In the genomic region with DNA sequence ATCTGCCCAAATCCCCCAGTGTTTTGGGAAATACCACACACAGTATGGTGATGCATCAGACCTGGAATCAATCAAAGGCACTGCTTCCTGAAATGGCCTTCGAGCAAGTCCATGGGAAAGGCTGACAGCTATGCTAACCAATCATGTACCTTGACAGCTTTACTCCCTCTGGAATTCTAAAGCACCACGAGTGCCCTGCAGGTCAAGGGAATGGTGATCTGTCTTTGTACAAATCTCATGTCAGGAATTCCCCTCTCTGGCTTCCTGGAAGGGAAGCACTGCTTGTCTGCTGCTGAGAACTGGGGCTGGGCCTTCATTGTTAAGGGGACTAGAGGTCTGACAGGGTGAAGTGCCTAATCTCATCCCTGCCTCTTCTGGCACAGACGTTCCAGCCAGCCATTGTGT, we compare ENCODE assay signal across 10 mouse cellular contexts. TPM values are rescaled to one million over a fixed set of nuclear protein-coding genes. Genes with fewer than 3 reads are reported as not detected.
A peak's percentile ranks its signal among the peaks of the same experiment; 100 is the strongest.
DNase-seq lines count a peak whose midpoint lies in the region; ATAC-seq lines count a peak whose summit lies in the region.
"Had no signal": no experiment of that assay in that cellular context is flagged by ENCODE, and none has a peak within 500 bp of the region (broad histone marks: within the 10 kb centered on the region; RNA-seq: fewer than 3 reads in every experiment).

No protein-coding gene starts in this region.

- no peak overlapping the region for H3K4me3 ChIP-seq in kidney, embryonic 14.5 days (ENCODE audit: low read length)
- H3K4me3 ChIP-seq in embryonic facial prominence, embryonic 12.5 days = no peak overlapping the region
- no peak overlapping the region for H3K4me3 ChIP-seq in liver, embryonic 15.5 days (replicated peaks)

- H3K27me3 ChIP-seq in kidney, embryonic 14.5 days (ENCODE audit: control insufficient read depth, insufficient read depth, low read length) = no peaks in the 10 kb centered on the region
- H3K27me3 ChIP-seq in embryonic facial prominence, embryonic 12.5 days = no peaks in the 10 kb centered on the region
- no peaks in the 10 kb centered on the region for H3K27me3 ChIP-seq in liver, embryonic 15.5 days
- H3K27me3 ChIP-seq: Patski had no signal

- no peak for DNase-seq in kidney, adult 18-20 months
- peak; percentile 68 for DNase-seq in adrenal gland, adult 8-10 months
- no peak for DNase-seq in cerebellum, adult 8-10 months
- no peak for DNase-seq in spleen, adult 18-20 months
- DNase-seq: cerebellum, adult 11 months; lung, adult 2 months had no signal

- no peak overlapping the region for H3K27ac ChIP-seq in kidney, embryonic 14.5 days (ENCODE audit: low read depth, low read length)
- H3K27ac ChIP-seq in embryonic facial prominence, embryonic 12.5 days = no peak overlapping the region
- 0 out of 2 replicates have a peak overlapping the region, but pooled peaks have one; percentile 0 for H3K27ac ChIP-seq in liver, embryonic 15.5 days (replicated peaks)

- H3K9me3 ChIP-seq in kidney, embryonic 14.5 days (ENCODE audit: control insufficient read depth, low read length) = no peaks in the 10 kb centered on the region
- H3K9me3 ChIP-seq in embryonic facial prominence, embryonic 12.5 days = no peaks in the 10 kb centered on the region
- no peaks in the 10 kb centered on the region for H3K9me3 ChIP-seq in liver, embryonic 15.5 days (replicated peaks)

- no peak overlapping the region for H3K9ac ChIP-seq in kidney, embryonic 14.5 days (ENCODE audit: low read depth, low read length)
- no peak overlapping the region for H3K9ac ChIP-seq in embryonic facial prominence, embryonic 12.5 days
- no peak overlapping the region for H3K9ac ChIP-seq in liver, embryonic 15.5 days

- ATAC-seq in kidney, embryonic 14.5 days (ENCODE audit: low FRiP score, low TSS enrichment) = peak; percentile 35; the same call in 1 of the 2 replicates
- 0 out of 2 replicates have a peak, but pooled peaks have one; percentile 28 for ATAC-seq in embryonic facial prominence, embryonic 12.5 days (ENCODE audit: insufficient number of reproducible peaks, insufficient read depth, low FRiP score, low TSS enrichment)
- no peak for ATAC-seq in liver, embryonic 15.5 days (ENCODE audit: insufficient read depth)
- ATAC-seq: Patski had no signal

- H3K4me1 ChIP-seq in kidney, embryonic 14.5 days (ENCODE audit: control insufficient read depth, insufficient read depth, low read length) = no peaks in the 10 kb centered on the region
- H3K4me1 ChIP-seq in embryonic facial prominence, embryonic 12.5 days = no peaks in the 10 kb centered on the region
- H3K4me1 ChIP-seq in liver, embryonic 15.5 days (replicated peaks) = peaks cover 7% of the 10 kb centered on the region

- no peaks in the 10 kb centered on the region; the same call in 1 of the 2 replicates for H3K36me3 ChIP-seq in kidney, embryonic 14.5 days (ENCODE audit: control insufficient read depth, insufficient read depth, low read length)
- no peaks in the 10 kb centered on the region for H3K36me3 ChIP-seq in embryonic facial prominence, embryonic 12.5 days
- H3K36me3 ChIP-seq in liver, embryonic 15.5 days (replicated peaks) = peaks cover 50% of the 10 kb centered on the region

- no peak overlapping the region for H3K4me2 ChIP-seq in kidney, embryonic 14.5 days (replicated peaks; ENCODE audit: low read depth, low read length)
- no peak overlapping the region for H3K4me2 ChIP-seq in embryonic facial prominence, embryonic 12.5 days (replicated peaks)
- H3K4me2 ChIP-seq in liver, embryonic 15.5 days = no peak overlapping the region

- 7% methylated on average over 3 of the region's 3 CpGs for WGBS in kidney, embryonic 14.5 days
- 9% methylated on average over 3 of the region's 3 CpGs for WGBS in embryonic facial prominence, embryonic 12.5 days
- WGBS in liver, embryonic 15.5 days (ENCODE audit: insufficient replicate concordance) = 50% methylated on average over 3 of the region's 3 CpGs

RNA-seq across cellular contexts. Expression of a gene that starts 17.3 kb away (rescaled TPM):
- polyA plus RNA-seq in kidney, embryonic 14.5 days (2014; fragmentation: Nextera tagmentation; extraction: Ambion mirVana) = 12.0 and 13.9 TPM in 2 replicates
- 100 to 1,000 TPM in 2 of 4 experiments, 10 to 100 TPM in 2; 21.9 to 151 (median 82.6) TPM for total RNA-seq in adrenal gland, adult 8-10 months (2022)
- polyA plus RNA-seq in embryonic facial prominence, embryonic 12.5 days (2016; fragmentation: Nextera tagmentation; extraction: Ambion mirVana) = 4.9 and 5.9 TPM in 2 replicates
- polyA plus RNA-seq in liver, embryonic 15.5 days (2015; fragmentation: Nextera tagmentation; extraction: Ambion mirVana) = 12.0 and 14.4 TPM in 2 replicates
